In genomic region chr12:36207072-36207799, GRCm38 (mm10) we compare ENCODE assay signal across 10 mouse cellular contexts. TPM values are rescaled to one million over a fixed set of nuclear protein-coding genes. Genes with fewer than 3 reads are reported as not detected.
DNase-seq lines count a peak whose midpoint lies in the region; ATAC-seq and TF ChIP-seq lines count a peak whose summit lies in the region.
"Had no signal": no experiment of that assay in that cellular context is flagged by ENCODE, and none has a peak within 500 bp of the region (broad histone marks: within the 10 kb centered on the region; RNA-seq: fewer than 3 reads in every experiment).

No protein-coding gene starts in this region.

- DNase-seq in thymus, postnatal 4 days, result peak; percentile 28
- DNase-seq in thymus, postnatal 25 days, result no peak
- DNase-seq in embryo, embryonic 11 days, result peak; percentile 78
- peak; percentile 65 to 81 for DNase-seq in heart, adult 18-20 months
- peak; percentile 37 to 39 for DNase-seq in left cerebral cortex, postnatal 36 days (ENCODE audit: low spot score in 2 of 2)
- peak; percentile 92 for DNase-seq in midbrain, postnatal 0 days (ENCODE audit: low spot score)
- peak; percentile 35 for DNase-seq in telencephalon, adult 2 months (ENCODE audit: low read depth, low spot score)

- peak; percentile 91 for ATAC-seq in intestine, embryonic 16.5 days
- peak; percentile 92 for ATAC-seq in midbrain, postnatal 0 days (ENCODE audit: low FRiP score)

- H3K4me3 ChIP-seq in intestine, embryonic 16.5 days (ENCODE audit: low read length), result peak overlapping the region; percentile 25; the same call in 1 of the 2 replicates
- H3K4me3 ChIP-seq in midbrain, postnatal 0 days (ENCODE audit: low read depth, low read length), result peak overlapping the region; percentile 24; the same call in 1 of the 2 replicates

- H3K4me2 ChIP-seq in intestine, embryonic 16.5 days (ENCODE audit: low read depth, low read length), result peak overlapping the region; percentile 31
- H3K4me2 ChIP-seq in midbrain, postnatal 0 days (ENCODE audit: low read depth, low read length, poor library complexity, severe bottlenecking), result peak overlapping the region; percentile 37

- H3K9me3 ChIP-seq in intestine, embryonic 16.5 days (ENCODE audit: control insufficient read depth, low read length), result no peaks in the 10 kb centered on the region
- no peaks in the 10 kb centered on the region for H3K9me3 ChIP-seq in midbrain, postnatal 0 days (ENCODE audit: low read length)
- H3K9me3 ChIP-seq: G1E had no signal

- no peak overlapping the region for H3K9ac ChIP-seq in intestine, embryonic 16.5 days (ENCODE audit: low read depth, low read length)
- peak overlapping the region; percentile 19; the same call in 1 of the 2 replicates for H3K9ac ChIP-seq in midbrain, postnatal 0 days (replicated peaks; ENCODE audit: low read length, poor library complexity, severe bottlenecking)

- no peaks in the 10 kb centered on the region for H3K36me3 ChIP-seq in intestine, embryonic 16.5 days (ENCODE audit: control insufficient read depth, insufficient read depth, low read length)
- no peaks in the 10 kb centered on the region for H3K36me3 ChIP-seq in midbrain, postnatal 0 days (ENCODE audit: insufficient read depth, low read length)
- H3K36me3 ChIP-seq: G1E had no signal

- intact Hi-C loops in left cerebral cortex, postnatal 36 days (cut with DNase I), result no loop called here

- no peak for TF ChIP-seq CTCF in midbrain, postnatal 0 days (IDR thresholded peaks at IDR 0.05)

- peaks cover 7% of the 10 kb centered on the region for H3K4me1 ChIP-seq in intestine, embryonic 16.5 days (ENCODE audit: control insufficient read depth, insufficient read depth, low read length)
- no peaks in the 10 kb centered on the region for H3K4me1 ChIP-seq in midbrain, postnatal 0 days (ENCODE audit: insufficient read depth, low read length)

- no peak overlapping the region for H3K27ac ChIP-seq in intestine, embryonic 16.5 days (ENCODE audit: low read length)
- peak overlapping the region; percentile 4; the same call in 1 of the 2 replicates for H3K27ac ChIP-seq in midbrain, postnatal 0 days (ENCODE audit: low read depth, low read length)

- WGBS in intestine, embryonic 16.5 days, result 41% methylated on average over 9 of the region's 9 CpGs
- 42% methylated on average over 9 of the region's 9 CpGs for WGBS in midbrain, postnatal 0 days

- no peaks in the 10 kb centered on the region for H3K27me3 ChIP-seq in intestine, embryonic 16.5 days (replicated peaks; ENCODE audit: control insufficient read depth, insufficient read depth, low read length)
- H3K27me3 ChIP-seq in midbrain, postnatal 0 days (ENCODE audit: insufficient read depth, low read length), result no peaks in the 10 kb centered on the region

RNA-seq across cellular contexts. Expression of gene Lrrc72, which starts 46.0 kb away (rescaled TPM):
- total RNA-seq in heart, adult 18-20 months (2021), result not detected
- polyA plus RNA-seq in intestine, embryonic 16.5 days (2015; fragmentation: Nextera tagmentation; extraction: Ambion mirVana), result not detected in 2 replicates
- not detected for total RNA-seq in left cerebral cortex, postnatal 36 days (2021)
- not detected in 2 replicates for total RNA-seq in midbrain, postnatal 0 days (2014; rRNA removed)
- not detected in 2 replicates for polyA plus RNA-seq in midbrain, postnatal 0 days (2015; fragmentation: Nextera tagmentation; extraction: Ambion mirVana)
- total RNA-seq: G1E; layer of hippocampus, adult 18-20 months had no signal
- polyA plus RNA-seq: G1E had no signal

RNA-seq across cellular contexts. Expression of gene Bzw2, which starts 49.4 kb away (rescaled TPM):
- 100 to 1,000 TPM; 192 to 199 TPM for total RNA-seq in heart, adult 18-20 months (2021)
- 153 and 180 TPM in 2 replicates for polyA plus RNA-seq in intestine, embryonic 16.5 days (2015; fragmentation: Nextera tagmentation; extraction: Ambion mirVana)
- total RNA-seq in left cerebral cortex, postnatal 36 days (2021), result 10 to 100 TPM; 48.7 to 49.1 TPM
- 213 and 269 TPM in 2 replicates for total RNA-seq in midbrain, postnatal 0 days (2014; rRNA removed)
- polyA plus RNA-seq in midbrain, postnatal 0 days (2015; fragmentation: Nextera tagmentation; extraction: Ambion mirVana), result 276 and 301 TPM in 2 replicates

RNA-seq across cellular contexts. Expression of gene Ankmy2, which starts 50.3 kb away (rescaled TPM):
- 10 to 100 TPM; 12.7 to 14.6 TPM for total RNA-seq in heart, adult 18-20 months (2021)
- 36.6 and 37.0 TPM in 2 replicates for polyA plus RNA-seq in intestine, embryonic 16.5 days (2015; fragmentation: Nextera tagmentation; extraction: Ambion mirVana)
- total RNA-seq in left cerebral cortex, postnatal 36 days (2021), result 10 to 100 TPM; 50.3 to 54.1 TPM
- 64.6 and 81.2 TPM in 2 replicates for total RNA-seq in midbrain, postnatal 0 days (2014; rRNA removed)
- 87.2 and 88.5 TPM in 2 replicates for polyA plus RNA-seq in midbrain, postnatal 0 days (2015; fragmentation: Nextera tagmentation; extraction: Ambion mirVana)
